Mouse (Mus musculus) G1E-ER4 (cell line): ENCODE data around the gene Lekr1. TPM values are rescaled to one million over a fixed set of nuclear protein-coding genes. Genes with fewer than 3 reads are reported as not detected.

Experiments used
- GATA1 ChIP-seq: IDR thresholded peaks from one replicate; pipeline ENCODE4 v1.8.0; 2012; ENCODE audit warnings: low read length, inconsistent platforms
- polyA plus RNA-seq: library from polyadenylated mRNA; stranded (reverse); fragments of >175 nt; gene quantifications from 2 replicates; pipeline ENCODE4 v1.2.3, GENCODE M21; 2012

Gene Lekr1
- polyA plus RNA-seq, 1 experiment = not detected

DNA sequence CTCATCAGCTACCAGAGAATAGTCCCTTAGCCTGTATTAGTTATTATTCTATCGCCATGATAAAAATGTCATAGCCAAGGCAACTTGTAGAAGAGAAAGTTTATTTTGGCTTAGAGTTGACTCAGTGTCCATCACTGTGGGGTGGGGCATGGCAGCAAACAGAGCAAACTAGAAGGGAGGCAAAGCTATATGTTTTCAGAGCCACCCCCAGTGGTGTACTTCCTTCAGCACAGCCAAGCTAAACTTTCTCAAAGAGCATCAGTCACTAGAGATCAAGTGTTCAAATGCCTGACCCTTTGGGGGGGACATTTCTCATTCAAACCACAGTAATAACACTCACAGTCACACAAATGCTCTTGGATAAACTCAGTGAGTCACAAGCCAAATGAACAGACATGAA lies 22.4 kb upstream of the Lekr1 start:
- no peak for TF ChIP-seq GATA1

DNA sequence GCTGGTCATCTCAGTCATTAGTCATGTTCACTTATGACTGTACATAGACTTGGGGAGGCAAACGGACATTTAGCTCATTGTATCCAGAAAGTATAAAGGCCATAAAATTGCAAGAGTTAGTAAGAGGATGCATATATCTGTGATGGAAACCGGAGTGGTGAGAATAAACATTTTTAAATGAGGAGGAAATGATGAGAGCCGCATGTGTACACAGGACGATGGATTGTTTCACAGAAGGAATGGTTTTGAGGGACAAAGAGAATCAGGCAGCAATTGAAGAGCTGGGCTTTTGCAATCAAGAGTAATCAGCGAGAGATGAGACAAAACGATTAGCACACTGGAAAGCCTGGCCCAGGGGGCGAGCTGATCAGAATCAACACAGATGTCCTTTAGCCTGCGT lies 18.4 kb upstream of the Lekr1 start:
- TF ChIP-seq GATA1 = no peak

DNA sequence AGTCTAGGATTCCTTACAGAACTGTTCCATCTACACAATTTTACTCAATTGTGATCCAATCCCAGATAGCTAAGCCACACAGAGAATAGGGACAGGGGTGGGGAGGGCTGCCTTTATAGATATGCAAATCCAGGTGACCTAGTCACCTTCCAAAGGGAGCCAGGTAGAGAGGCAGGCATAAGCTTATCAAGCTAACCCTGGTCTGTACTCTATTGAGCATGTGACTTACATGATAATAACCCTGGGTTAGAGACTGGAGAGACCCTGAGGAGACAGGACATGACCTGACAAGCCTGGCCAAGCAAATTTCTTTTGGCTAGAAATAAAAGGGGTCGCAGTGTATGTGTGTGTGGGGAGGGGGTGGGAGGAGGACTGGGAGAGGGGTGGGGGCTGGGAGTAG lies 17.1 kb upstream of the Lekr1 start:
- TF ChIP-seq GATA1 = no peak

DNA sequence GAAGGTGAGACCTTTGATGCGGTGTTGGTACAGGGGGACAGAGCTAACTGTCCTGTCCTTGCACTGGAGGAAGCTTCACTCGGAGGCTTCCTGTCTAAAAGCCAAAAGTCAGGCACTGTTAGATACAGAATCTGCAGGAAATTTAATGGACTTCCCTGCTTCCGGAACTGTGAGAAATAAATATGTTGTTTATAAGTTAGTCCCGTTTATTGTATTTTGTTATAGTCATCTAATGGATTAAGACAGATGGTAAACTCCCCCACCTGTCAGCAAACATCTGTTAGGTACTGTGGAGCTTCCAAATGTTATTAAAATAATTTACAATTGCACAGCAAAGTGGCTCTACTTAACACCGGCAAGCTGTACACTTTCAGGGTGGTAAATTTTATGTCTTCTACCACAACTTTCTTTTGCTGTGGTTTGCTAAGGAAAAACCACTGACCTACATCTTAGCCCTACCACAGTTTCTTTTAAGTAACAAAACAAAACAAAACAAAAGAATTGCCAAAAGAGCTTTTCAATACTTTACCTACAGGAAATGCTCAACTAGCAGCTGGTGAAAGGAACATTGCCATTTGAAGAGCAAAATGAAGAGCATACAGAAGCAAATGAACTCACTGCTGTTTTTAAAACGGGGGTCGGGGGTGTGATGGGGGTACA lies 15.7 kb upstream of the Lekr1 start:
- no peak for TF ChIP-seq GATA1

DNA sequence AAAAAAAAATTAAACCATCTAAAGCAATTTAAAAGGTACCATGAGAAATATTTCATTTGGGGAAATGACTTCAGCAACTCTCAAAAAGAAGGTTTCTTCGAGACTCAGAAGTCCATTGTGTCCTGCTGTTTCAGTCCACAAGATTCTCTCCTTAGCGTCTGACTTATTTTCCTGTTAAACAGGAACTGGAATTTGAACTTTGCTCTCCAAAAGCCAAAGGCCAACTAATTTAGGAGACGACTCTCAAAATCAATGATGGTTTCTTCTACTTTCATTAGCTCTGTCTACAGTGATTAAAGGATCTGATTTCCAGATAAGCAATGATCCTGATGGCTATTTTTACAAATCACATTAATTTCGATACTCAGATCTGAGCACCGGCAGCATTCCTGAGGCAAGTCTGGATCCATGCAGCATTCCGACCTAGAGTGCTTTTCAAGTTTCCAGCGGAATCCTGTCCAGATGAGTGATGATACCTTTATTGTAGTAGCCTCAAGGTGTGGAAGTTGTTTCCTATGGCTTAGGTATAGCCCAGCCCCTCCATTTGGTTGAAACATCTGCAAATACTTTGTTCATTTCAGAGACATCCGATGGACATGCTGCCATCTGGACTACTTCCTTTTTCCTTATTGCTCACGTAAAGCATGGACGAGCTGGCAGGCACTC lies 11.4 kb upstream of the Lekr1 start:
- TF ChIP-seq GATA1 = no peak

DNA sequence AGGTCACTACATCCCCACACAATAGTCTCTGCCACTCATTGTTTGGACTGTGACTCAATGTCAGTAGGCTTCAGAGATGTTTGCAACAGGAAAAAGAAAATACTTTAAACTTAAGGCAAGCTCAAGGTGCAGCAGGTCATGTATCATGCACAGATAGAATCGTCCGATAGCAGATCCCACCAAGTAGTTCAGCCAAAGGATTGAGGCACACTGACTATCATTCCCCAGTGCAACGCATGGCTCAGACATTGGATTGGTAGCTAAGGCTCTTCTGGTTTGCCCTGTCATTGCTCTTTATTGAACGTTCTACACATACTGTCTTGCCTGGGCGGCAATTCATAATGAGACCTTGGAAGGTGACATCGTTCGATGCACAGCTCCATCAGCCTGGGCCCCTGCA lies 9.6 kb upstream of the Lekr1 start:
- no peak for TF ChIP-seq GATA1

DNA sequence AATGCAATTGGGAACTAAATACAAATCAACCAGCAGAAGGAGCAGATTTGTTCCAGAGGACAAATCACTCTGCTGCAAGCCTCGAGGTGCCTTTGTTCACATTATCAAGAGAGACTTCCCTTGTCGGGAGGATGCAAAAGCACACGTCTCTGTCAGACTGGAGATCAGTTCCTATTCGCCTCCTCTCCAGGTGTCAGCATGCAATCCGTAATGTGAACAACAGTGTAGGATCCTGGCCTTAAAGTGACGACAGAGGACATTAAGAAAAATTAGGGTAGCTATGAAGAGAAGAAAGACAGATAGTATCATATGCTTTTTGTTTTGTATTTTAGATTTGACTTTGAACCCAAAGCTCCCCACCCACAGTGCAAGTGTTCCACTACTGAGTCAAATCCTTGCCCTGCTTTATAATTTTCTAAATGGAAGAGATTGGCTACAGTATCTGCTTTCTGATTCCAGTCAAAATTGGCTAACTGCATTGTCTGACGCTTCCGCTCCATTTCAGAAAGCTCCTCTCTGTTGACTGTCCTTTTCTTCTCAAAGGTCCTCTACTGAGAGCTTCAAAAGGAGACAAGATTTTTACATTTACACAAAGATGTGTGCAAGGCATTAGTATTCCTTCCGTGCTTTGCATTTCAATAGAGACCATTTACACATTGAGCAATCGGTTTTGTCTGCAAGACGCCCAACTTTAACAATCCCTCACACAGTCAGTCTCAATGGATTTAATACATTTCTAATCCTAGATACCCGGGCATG lies 8.9 kb upstream of the Lekr1 start:
- no peak for TF ChIP-seq GATA1

DNA sequence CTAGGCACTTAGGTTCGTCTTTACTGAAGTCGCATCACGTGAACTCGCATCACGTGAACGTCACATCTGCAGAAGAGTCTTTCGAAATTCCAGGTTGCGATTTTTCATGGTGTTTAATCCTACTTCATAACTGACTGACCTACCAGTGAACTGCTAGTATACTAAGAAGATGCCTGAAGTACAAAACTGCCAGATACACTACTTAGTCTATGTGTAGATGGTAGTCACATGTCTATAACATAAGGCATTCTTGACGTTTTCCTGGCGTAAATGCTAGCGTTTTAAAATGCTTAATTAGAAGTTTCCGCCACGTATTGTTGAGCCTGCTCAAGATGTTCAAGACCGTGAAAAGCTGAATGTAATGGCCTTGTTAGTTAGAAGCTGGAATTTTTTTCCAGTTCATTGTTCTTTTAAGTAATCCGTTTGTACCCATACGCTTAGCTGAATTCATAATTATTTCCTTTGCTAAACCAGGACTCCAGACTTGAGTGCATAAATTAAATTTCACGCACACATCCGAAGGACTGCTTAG lies 7.9 kb upstream of the Lekr1 start:
- no peak for TF ChIP-seq GATA1

DNA sequence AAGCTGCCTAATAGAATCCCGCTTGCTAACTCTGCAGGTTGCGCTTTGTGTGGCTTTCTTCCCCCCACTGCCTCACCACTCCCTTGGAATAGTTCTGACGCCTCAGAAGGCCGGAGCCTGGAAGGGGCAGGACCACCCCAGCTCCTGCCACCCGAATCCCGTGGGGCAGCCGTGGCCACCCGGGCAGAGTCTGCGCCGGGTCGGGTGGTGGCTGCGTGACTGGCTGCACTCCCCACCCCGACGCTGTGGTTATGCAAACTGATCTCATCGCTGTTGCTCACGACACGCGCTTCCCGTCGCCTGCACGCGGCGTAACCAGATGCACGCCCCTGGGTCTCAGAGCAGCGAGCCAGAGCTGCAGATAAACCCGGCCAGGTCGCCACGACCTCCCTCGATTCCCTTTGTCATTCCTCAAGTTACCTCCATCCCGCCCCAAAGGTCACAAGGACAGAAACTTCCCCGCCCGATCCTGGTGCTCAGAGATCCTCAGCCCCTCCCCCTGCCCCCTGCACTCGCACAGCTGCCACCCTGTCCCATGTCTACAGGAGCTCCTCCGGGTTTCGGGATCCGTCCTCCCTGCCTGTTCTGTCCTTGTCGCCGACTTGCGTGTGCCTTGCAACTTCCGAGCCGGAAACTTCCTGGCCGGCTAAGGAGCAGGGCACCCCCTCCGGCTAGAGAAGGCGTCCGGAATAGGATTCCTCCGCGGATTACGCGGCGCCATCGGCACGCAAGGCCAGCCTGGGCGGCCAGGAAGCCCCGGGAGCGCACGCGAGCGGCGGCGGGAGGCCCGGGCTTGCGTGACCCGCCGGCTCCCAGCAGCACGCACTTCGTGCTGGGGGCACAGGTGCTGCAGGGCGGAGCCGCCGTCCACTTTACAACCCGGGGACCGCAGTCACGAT lies 7.1 kb upstream of the Lekr1 start:
- TF ChIP-seq GATA1 = no peak

DNA sequence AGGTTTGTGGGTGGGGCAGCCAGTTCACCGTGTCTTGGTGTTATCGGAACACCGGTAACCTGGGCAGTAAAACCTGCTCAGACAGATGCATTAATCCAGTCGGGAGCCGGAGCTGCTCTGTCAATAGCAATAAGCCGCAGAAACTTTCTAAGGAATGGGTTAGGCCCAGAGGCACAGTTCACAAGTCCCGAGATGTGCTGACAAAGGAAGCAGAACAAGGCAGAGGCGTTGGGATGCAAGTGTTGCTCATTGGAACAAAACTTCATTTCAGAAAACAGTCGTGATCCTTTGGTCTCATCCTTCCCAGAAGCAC lies 6.5 kb upstream of the Lekr1 start:
- TF ChIP-seq GATA1 = no peak

DNA sequence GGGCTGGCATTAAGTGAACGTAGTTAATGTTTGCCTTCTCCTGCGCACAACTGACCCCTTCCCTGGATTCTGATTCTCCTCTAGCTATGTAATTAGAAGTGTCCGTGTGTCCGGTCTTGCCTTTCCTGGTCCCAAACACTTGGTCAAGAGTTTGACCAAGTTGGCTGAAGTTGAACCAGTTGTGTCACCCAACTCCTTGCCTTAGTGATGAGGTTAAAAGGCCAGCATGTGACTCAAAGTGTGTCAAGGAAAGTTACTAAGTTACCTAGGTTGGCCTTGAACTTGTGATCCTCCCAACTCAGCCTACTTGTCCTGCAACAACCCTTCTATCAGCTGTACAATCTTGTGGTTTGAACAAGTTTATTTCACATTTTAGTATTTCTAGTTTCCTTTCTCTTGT lies 5.7 kb upstream of the Lekr1 start:
- TF ChIP-seq GATA1 = no peak

DNA sequence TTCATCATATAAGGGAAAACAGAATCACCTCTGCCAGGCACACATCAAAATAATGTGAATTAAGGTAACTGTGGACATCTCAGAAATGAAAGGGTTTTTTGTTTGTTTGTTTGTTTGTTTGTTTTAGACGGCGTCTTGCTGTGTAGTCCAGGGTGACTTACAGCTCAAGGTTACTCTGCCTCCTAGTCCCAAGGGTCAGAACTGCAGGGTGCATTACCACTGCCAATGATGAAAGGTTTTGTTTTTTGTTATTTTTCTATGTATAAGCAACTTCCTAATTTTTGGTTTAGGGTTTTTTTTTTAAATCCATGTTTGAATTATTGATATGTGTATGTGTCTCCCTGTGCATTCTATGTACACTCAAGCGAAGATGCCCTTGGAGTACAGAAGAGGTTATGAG lies 4.3 kb upstream of the Lekr1 start:
- TF ChIP-seq GATA1 = no peak

DNA sequence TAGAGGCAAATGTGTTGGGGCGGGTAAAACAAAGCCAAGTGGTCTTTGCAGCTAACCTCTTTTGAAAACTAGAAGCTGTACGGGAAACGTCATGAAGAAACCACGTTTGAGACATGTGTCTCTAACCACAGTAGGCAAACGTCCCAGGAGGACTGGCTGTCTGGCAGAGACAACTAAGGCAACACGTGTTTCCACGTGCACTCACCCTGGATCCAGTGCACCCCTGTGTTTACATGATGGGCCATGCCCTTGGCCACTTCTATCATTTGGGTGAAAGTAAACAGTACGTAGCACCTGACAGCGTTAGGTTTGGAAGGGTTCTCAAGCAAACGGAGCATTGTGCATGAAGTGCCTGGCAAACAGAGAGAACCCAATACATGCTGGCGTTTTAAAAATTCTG lies 2.9 kb upstream of the Lekr1 start:
- no peak for TF ChIP-seq GATA1

DNA sequence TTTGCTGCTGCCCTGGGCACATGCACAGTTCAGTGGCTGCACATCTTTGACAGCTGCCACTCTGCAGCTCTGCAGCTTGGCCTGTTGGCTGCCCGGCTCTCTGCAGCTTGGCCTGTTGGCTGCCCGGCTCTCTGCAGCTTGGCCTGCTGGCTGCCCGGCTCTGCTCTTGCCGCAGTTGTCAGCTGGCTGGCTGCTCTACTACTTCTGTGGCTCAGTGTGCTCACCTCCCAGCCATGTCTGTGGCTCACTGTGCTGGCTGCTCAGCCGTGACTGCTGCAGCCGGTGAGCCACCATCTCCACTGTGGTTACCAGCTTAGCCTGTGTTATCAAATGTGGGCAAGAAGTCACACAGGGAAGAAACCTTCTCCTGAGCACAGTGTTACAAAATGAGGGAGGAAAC lies 4.2 kb downstream of the Lekr1 start:
- TF ChIP-seq GATA1 = no peak

DNA sequence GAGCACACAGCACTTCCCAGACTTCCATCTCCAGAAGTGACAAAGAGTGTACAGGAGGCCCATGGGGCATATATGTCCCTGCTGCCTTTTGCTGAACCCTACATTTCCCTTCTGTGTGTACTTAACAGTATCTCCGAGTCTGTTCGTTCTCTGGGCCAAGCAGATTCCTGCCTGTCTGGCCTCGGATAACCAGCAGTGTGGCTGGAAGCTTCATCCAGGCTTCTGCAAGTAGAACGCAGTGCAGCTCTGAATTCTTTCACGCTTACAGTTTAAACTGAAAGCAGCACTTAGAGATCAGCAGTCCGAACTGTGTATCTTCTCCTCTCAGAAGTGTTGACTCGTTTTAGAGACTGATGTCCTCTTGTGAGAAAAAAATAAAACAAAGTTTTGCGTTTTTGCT lies 7.7 kb downstream of the Lekr1 start:
- no peak for TF ChIP-seq GATA1

DNA sequence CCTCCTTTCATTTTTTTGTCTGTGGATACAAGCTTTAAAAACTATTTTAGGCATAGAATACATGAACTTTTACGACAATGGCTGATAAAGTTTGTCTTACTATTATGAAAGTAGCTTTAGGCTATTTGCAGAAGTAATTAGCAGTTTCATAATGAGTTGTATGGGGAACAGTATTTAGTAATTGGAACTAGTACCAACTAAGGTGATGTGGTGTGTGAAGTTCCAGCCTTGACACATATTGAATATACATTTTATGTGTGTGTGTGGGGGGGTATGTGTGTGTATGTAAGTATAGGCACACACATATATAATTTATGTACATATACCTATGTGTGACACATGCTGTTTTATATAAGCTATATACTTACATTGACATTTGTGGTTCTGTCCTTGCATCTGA lies 14.6 kb downstream of the Lekr1 start:
- TF ChIP-seq GATA1 = no peak
